Mouse (Mus musculus): ENCODE results near the gene Gm42906. TPM values are rescaled to one million over a fixed set of nuclear protein-coding genes. Genes with fewer than 3 reads are reported as not detected.

Gene Gm42906
- polyA plus RNA-seq, 1 experiment: not detected

- Histone ChIP-seq H3K27me3 (replicated peaks; ENCODE audit: control insufficient read depth, insufficient read depth, low read length) (no peaks in the 10 kb centered on the region), H3K36me3 (ENCODE audit: control insufficient read depth, insufficient read depth, low read length) (no peaks in the 10 kb centered on the region), H3K27ac (ENCODE audit: insufficient read depth, low read depth, low read length) (peak overlapping the region; percentile 17), H3K4me1 (ENCODE audit: control insufficient read depth, insufficient read depth, low read length) (peaks cover 10% of the 10 kb centered on the region), H3K4me3 (ENCODE audit: insufficient read depth, low read depth, low read length) (no peak overlapping the region)
- DNase-seq: no peak
- no peak for TF ChIP-seq CTCF (conservative IDR thresholded peaks at IDR 0.05; ENCODE audit: insufficient read depth, insufficient read length, low read depth, low read length)
- WGBS: 44% methylated on average over 11 of the region's 11 CpGs
Observed at GRCm38 (mm10) chr5:151142671-151143601, 285.0 kb downstream of the Gm42906 start.

- WGBS: 16% methylated on average over 5 of the region's 5 CpGs
- Histone ChIP-seq H3K36me3 (ENCODE audit: control insufficient read depth, insufficient read depth, low read length) (no peaks in the 10 kb centered on the region), H3K4me1 (ENCODE audit: control insufficient read depth, insufficient read depth, low read length) (peaks cover 10% of the 10 kb centered on the region), H3K27me3 (replicated peaks; ENCODE audit: control insufficient read depth, insufficient read depth, low read length) (no peaks in the 10 kb centered on the region), H3K27ac (ENCODE audit: insufficient read depth, low read depth, low read length) (peak overlapping the region; percentile 49), H3K4me3 (ENCODE audit: insufficient read depth, low read depth, low read length) (no peak overlapping the region)
- DNase-seq: peak; percentile 82
- no peak for TF ChIP-seq POLR2A (IDR thresholded peaks at IDR 0.05; ENCODE audit: low read depth, low read length)
- peak; percentile 82 for TF ChIP-seq CTCF (conservative IDR thresholded peaks at IDR 0.05; ENCODE audit: insufficient read depth, insufficient read length, low read depth, low read length)
Observed at GRCm38 (mm10) chr5:151142241-151142640, 285.7 kb downstream of the Gm42906 start.

- peak overlapping the region; percentile 24; the same call in 1 of the 2 replicates for H3K27ac ChIP-seq (ENCODE audit: insufficient read depth, low read depth, low read length)
- no peak overlapping the region for H3K4me3 ChIP-seq (ENCODE audit: insufficient read depth, low read depth, low read length)
- no peaks in the 10 kb centered on the region for H3K36me3 ChIP-seq (ENCODE audit: control insufficient read depth, insufficient read depth, low read length)
- DNase-seq: no peak
- 52% methylated on average over 5 of the region's 5 CpGs for WGBS
- H3K27me3 ChIP-seq (replicated peaks; ENCODE audit: control insufficient read depth, insufficient read depth, low read length): no peaks in the 10 kb centered on the region
- TF ChIP-seq POLR2A (IDR thresholded peaks at IDR 0.05; ENCODE audit: low read depth, low read length): no peak
- no peak for TF ChIP-seq CTCF (conservative IDR thresholded peaks at IDR 0.05; ENCODE audit: insufficient read depth, insufficient read length, low read depth, low read length)
- peaks cover 16% of the 10 kb centered on the region for H3K4me1 ChIP-seq (ENCODE audit: control insufficient read depth, insufficient read depth, low read length)
Observed at GRCm38 (mm10) chr5:151137901-151138300, 290.1 kb downstream of the Gm42906 start.

- DNase-seq: no peak
- no peaks in the 10 kb centered on the region for H3K36me3 ChIP-seq (ENCODE audit: control insufficient read depth, insufficient read depth, low read length)
- H3K4me3 ChIP-seq (ENCODE audit: insufficient read depth, low read depth, low read length): no peak overlapping the region
- TF ChIP-seq CTCF (conservative IDR thresholded peaks at IDR 0.05; ENCODE audit: insufficient read depth, insufficient read length, low read depth, low read length) (no peak), POLR2A (IDR thresholded peaks at IDR 0.05; ENCODE audit: low read depth, low read length) (no peak)
- no peaks in the 10 kb centered on the region for H3K27me3 ChIP-seq (replicated peaks; ENCODE audit: control insufficient read depth, insufficient read depth, low read length)
- no peak overlapping the region for H3K27ac ChIP-seq (ENCODE audit: insufficient read depth, low read depth, low read length)
- H3K4me1 ChIP-seq (ENCODE audit: control insufficient read depth, insufficient read depth, low read length): peaks cover 10% of the 10 kb centered on the region; the same call in 1 of the 2 replicates
- 85% methylated on average over 4 of the region's 4 CpGs for WGBS
Observed at GRCm38 (mm10) chr5:151137311-151137710, 290.7 kb downstream of the Gm42906 start.

GRCm38 (mm10) chr5:151135965-151136364, 292.0 kb downstream of the Gm42906 start:
- H3K27ac ChIP-seq (ENCODE audit: insufficient read depth, low read depth, low read length): no peak overlapping the region
- TF ChIP-seq POLR2A (IDR thresholded peaks at IDR 0.05; ENCODE audit: low read depth, low read length) (no peak), CTCF (conservative IDR thresholded peaks at IDR 0.05; ENCODE audit: insufficient read depth, insufficient read length, low read depth, low read length) (no peak)
- WGBS: 76% methylated on average over 6 of the region's 6 CpGs

GRCm38 (mm10) chr5:151135078-151135826, 292.7 kb downstream of the Gm42906 start:
- TF ChIP-seq POLR2A (IDR thresholded peaks at IDR 0.05; ENCODE audit: low read depth, low read length): no peak
- no peak for TF ChIP-seq CTCF (conservative IDR thresholded peaks at IDR 0.05; ENCODE audit: insufficient read depth, insufficient read length, low read depth, low read length)
- WGBS: 32% methylated on average over 8 of the region's 8 CpGs
- DNase-seq: peak; percentile 74
- no peak overlapping the region for H3K4me3 ChIP-seq (ENCODE audit: insufficient read depth, low read depth, low read length)
- no peaks in the 10 kb centered on the region for H3K27me3 ChIP-seq (replicated peaks; ENCODE audit: control insufficient read depth, insufficient read depth, low read length)
- H3K27ac ChIP-seq (ENCODE audit: insufficient read depth, low read depth, low read length): peak overlapping the region; percentile 7
- H3K4me1 ChIP-seq (ENCODE audit: control insufficient read depth, insufficient read depth, low read length): peaks cover 10% of the 10 kb centered on the region; the same call in 1 of the 2 replicates
- no peaks in the 10 kb centered on the region for H3K36me3 ChIP-seq (ENCODE audit: control insufficient read depth, insufficient read depth, low read length)

More at GRCm38 (mm10) chr5:151135965-151136364, 292.0 kb downstream of the Gm42906 start:
- DNase-seq: no peak
- Histone ChIP-seq H3K27me3 (replicated peaks; ENCODE audit: control insufficient read depth, insufficient read depth, low read length) (no peaks in the 10 kb centered on the region), H3K4me1 (ENCODE audit: control insufficient read depth, insufficient read depth, low read length) (peaks cover 10% of the 10 kb centered on the region; the same call in 1 of the 2 replicates), H3K36me3 (ENCODE audit: control insufficient read depth, insufficient read depth, low read length) (no peaks in the 10 kb centered on the region), H3K4me3 (ENCODE audit: insufficient read depth, low read depth, low read length) (no peak overlapping the region)

- Histone ChIP-seq H3K4me3 (ENCODE audit: insufficient read depth, low read depth, low read length) (no peak overlapping the region), H3K4me1 (ENCODE audit: control insufficient read depth, insufficient read depth, low read length) (peaks cover 10% of the 10 kb centered on the region; the same call in 1 of the 2 replicates), H3K27ac (ENCODE audit: insufficient read depth, low read depth, low read length) (no peak overlapping the region), H3K27me3 (replicated peaks; ENCODE audit: control insufficient read depth, insufficient read depth, low read length) (no peaks in the 10 kb centered on the region), H3K36me3 (ENCODE audit: control insufficient read depth, insufficient read depth, low read length) (no peaks in the 10 kb centered on the region)
- 95% methylated on average over 4 of the region's 4 CpGs for WGBS
- no peak for TF ChIP-seq CTCF (conservative IDR thresholded peaks at IDR 0.05; ENCODE audit: insufficient read depth, insufficient read length, low read depth, low read length)
- TF ChIP-seq POLR2A (IDR thresholded peaks at IDR 0.05; ENCODE audit: low read depth, low read length): no peak
- no peak for DNase-seq
Observed at GRCm38 (mm10) chr5:151134202-151134601, 293.8 kb downstream of the Gm42906 start.
